Mouse (Mus musculus) macrophage (primary cell): ENCODE results near the gene Wdr75. TPM values are rescaled to one million over a fixed set of nuclear protein-coding genes. Genes with fewer than 3 reads are reported as not detected.
A peak's percentile ranks its signal among the peaks of the same experiment; 100 is the strongest.

Experiments
- H3K27ac ChIP-seq: fragments of 350-480 bp; formaldehyde crosslinking; 2 replicates; pipeline ENCODE4 v1.9.0; 2021
- H3K36me3 ChIP-seq: fragments of 350-480 bp; formaldehyde crosslinking; 2 replicates; pipeline ENCODE4 v1.9.0; 2021; ENCODE audit errors: inconsistent target
- H3K4me3 ChIP-seq: fragments of 350-480 bp; formaldehyde crosslinking; 2 replicates; pipeline ENCODE4 v1.9.0; 2021; ENCODE audit errors: inconsistent target
- H3K79me2 ChIP-seq: fragments of 350-480 bp; formaldehyde crosslinking; 2 replicates; pipeline ENCODE4 v1.9.0; 2021; ENCODE audit errors: inconsistent target
- WGBS: methylation state at CpG from one replicate; pipeline ENCODE4 v1.1.7; 2026; ENCODE audit warnings: inconsistent platforms; ENCODE audit not compliant: missing documents; 5-methylcytosine and 5-hydroxymethylcytosine counted together
- polyA plus RNA-seq: library from polyadenylated mRNA; stranded (reverse); fragments of 250-400 nt; gene quantifications from 3 replicates; pipeline ENCODE4 v1.2.4, GENCODE M21; 2018; ENCODE audit warnings: inconsistent platforms
- total RNA-seq, 78 experiments: library from RNA; depleted of rRNA; stranded (reverse); fragments of 250-400 nt; gene quantifications; 1 replicate in 9 of 78; 2 replicates in 24 of 78; 3 replicates in 43 of 78; 4 replicates in 2 of 78; pipeline ENCODE4 v1.2.4; 2018; ENCODE audit warnings: inconsistent platforms in 56 of 78

Gene Wdr75
- total RNA-seq (2018; cell fraction: chromatin; rRNA removed), result 10 to 100 TPM in 22 of 26 experiments, 1 to 10 TPM in 4; 5.4 to 42.8 (median 26.5) TPM
- 10 to 100 TPM in 25 of 26 experiments, 1 to 10 TPM in 1; 7.8 to 20.0 (median 15.6) TPM for total RNA-seq (2018; cell fraction: cytosol; rRNA removed)
- total RNA-seq (2018; cell fraction: nucleus; rRNA removed), result 10 to 100 TPM in 25 of 26 experiments, 1 to 10 TPM in 1; 9.4 to 83.0 (median 15.8) TPM
- 13.0 to 38.3 TPM (median 19.1 TPM) in 3 replicates for polyA plus RNA-seq

- peak within 1 kb of the TSS; percentile 89 for H3K4me3 ChIP-seq
- H3K36me3 ChIP-seq, result 0 out of 2 replicates have a peak, but pooled peaks cover 9% of the 10 kb centered on the region
- 2% methylated on average over 64 of the region's 70 CpGs for WGBS
Observed at GRCm38 (mm10) chr1:45794969-45795908, at the start of gene Wdr75. TSS of gene Wdr75 (plus strand) at chr1:45795166.

DNA sequence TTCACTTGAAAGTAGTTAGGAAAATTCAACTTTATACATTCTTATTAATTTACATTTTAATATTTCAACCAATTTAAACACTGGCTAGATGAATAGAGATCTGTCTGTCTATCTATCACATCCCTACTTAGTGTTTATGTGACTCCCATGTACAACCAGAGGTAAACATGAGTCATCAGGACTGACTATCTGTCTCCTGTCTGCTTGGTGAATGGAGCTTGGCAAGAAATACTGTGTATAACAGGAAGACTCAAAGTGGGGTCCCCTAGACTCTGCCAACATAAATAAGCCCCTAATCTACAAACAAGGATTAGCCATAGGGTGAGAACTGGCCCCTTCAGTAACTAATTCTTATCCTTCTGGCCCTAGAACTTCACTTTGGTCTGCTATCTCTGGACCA lies 39.1 kb upstream of the Wdr75 start:
- no peaks in the 10 kb centered on the region for H3K79me2 ChIP-seq
- no peaks in the 10 kb centered on the region for H3K36me3 ChIP-seq
- H3K27ac ChIP-seq, result no peak overlapping the region
- no peak overlapping the region for H3K4me3 ChIP-seq

More at GRCm38 (mm10) chr1:45794969-45795908, at the start of gene Wdr75:
- Histone ChIP-seq H3K79me2 (peaks cover 28% of the 10 kb centered on the region), H3K27ac (peak within 1 kb of the TSS; percentile 84)

DNA sequence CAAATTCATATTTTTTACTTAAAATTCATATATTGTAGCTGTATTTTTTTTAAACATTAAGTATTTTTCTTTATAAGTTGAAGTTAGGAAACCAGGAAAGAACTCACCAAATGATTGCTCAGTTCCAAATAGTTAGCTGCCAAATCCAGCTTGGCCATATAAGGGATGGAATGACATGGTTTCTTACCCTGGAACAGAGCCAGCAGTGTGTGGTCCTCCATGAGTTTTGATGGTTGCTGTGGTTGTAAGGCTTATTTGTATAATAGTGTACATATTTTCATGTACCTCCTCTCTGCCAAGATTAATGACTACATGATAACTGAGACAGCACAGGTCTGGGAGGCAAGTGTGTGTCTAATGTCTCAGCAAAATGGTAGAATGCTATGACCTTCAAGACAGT lies 38.3 kb upstream of the Wdr75 start:
- no peaks in the 10 kb centered on the region for H3K79me2 ChIP-seq
- H3K27ac ChIP-seq, result no peak overlapping the region
- no peak overlapping the region for H3K4me3 ChIP-seq
- no peaks in the 10 kb centered on the region for H3K36me3 ChIP-seq

DNA sequence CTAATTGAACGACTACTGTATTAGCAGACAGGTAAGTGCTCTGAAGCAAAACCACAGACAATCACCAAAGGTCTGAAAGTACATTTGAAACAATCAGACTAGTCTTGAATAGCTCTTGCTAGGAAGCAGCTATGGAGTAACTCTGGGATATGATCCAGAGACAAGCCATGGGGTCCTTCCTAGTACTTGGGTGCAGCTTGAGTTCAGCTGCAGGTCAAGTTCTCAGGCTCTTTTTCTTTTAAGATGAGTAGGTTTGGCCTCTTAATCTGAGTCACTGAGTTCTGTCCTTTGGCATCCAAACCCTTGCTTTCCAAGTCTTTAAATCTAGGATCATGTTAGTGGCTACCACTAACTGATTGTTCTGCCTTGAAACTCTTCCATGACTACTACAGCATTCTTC lies 37.0 kb upstream of the Wdr75 start:
- H3K79me2 ChIP-seq, result no peaks in the 10 kb centered on the region
- no peak overlapping the region for H3K4me3 ChIP-seq
- H3K27ac ChIP-seq, result no peak overlapping the region
- WGBS, result 92% methylated on average over 1 of the region's 1 CpGs
- H3K36me3 ChIP-seq, result no peaks in the 10 kb centered on the region

DNA sequence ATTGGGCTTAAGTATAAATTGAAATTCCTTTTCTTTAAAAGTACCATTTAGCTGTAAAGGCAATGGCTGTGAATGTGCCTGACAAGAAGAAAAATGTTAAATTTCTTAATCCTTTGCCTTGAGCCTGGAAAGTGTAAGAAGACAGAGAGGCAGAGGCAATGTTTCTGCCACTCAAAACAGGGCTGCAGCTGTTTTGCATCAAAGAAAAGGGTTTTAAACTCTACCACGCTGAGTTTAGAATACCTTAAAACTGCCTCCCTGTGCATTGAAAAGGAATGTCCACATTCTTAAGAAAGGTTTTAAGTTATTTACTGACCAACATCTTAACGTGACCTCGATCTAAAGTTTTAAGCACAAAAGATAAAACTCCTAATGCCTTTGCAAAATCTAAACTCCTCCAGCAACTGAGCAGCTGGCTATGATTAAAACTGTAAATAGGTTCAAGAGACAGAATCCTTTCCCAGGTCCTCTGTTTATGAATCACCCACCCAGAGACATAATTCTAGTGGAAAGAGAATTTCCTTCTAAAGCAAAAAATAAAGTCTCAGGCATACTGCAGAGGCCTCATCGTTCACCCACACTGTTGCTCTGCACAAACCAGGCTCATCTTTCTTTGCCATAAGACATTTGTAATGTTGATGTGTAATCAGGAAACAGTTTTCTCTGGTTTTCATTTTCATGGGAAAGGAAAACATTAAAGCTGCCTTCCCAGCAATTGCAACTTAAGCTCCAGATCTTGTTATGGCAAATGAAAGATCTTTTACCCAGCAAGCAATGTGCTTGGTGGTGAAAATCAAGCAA lies 34.1 kb upstream of the Wdr75 start:
- Histone ChIP-seq H3K36me3 (no peaks in the 10 kb centered on the region), H3K4me3 (no peak overlapping the region), H3K27ac (no peak overlapping the region), H3K79me2 (no peaks in the 10 kb centered on the region)
- WGBS, result 72% methylated on average over 4 of the region's 4 CpGs

- H3K4me3 ChIP-seq, result no peak overlapping the region
- 100% methylated on average over 1 of the region's 1 CpGs for WGBS
- no peak overlapping the region for H3K27ac ChIP-seq
- no peaks in the 10 kb centered on the region for H3K36me3 ChIP-seq
- H3K79me2 ChIP-seq, result no peaks in the 10 kb centered on the region
Observed at GRCm38 (mm10) chr1:45761468-45761795, 33.5 kb upstream of the Wdr75 start.

DNA sequence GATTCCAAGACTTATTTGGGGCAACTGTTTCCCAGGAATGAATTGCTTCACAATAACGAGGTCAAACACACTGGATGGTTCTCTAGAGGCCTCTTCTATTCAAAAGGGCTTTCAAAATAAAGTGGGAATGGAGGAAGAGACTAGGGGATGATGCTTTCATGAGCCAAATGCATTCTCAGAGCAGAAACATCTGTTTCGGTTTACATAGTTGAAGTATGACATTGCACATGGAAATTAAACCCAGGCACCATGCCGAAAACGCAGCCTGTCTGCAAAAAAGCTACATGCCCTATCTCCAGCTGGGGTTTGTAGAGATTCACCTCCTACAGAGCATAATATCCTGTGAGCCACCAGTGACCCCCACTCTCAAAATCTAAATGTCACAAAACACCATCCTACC lies 29.3 kb upstream of the Wdr75 start:
- no peak overlapping the region for H3K4me3 ChIP-seq
- H3K36me3 ChIP-seq, result no peaks in the 10 kb centered on the region
- H3K27ac ChIP-seq, result no peak overlapping the region
- whole genome bisulfite sequencing, result 92% methylated on average over 4 of the region's 4 CpGs
- no peaks in the 10 kb centered on the region for H3K79me2 ChIP-seq

DNA sequence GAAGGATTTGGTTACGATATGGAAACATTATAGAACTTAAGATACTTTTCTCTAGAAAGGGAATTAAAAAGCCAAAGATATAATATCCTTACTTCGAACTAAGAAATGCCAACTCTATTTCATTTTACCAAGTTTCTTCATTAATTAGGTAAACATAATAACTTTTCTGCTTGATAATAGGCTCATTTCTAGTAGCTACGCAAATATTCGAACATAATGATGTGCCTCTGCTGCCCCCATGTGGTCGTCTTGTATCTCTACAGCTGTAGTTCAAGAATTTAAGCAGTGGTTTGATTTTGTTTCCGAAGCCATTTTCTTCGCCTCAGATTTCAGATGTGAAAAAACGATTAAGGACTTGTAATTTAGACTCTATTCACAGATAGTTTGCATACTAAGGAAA lies 28.8 kb upstream of the Wdr75 start:
- WGBS, result 23% methylated on average over 8 of the region's 8 CpGs
- no peak overlapping the region for H3K4me3 ChIP-seq
- H3K27ac ChIP-seq, result no peak overlapping the region
- H3K79me2 ChIP-seq, result no peaks in the 10 kb centered on the region
- H3K36me3 ChIP-seq, result no peaks in the 10 kb centered on the region

GRCm38 (mm10) chr1:45767533-45767932 lies 27.4 kb upstream of the Wdr75 start:
- 79% methylated on average over 5 of the region's 5 CpGs for WGBS
- H3K27ac ChIP-seq, result no peak overlapping the region
- H3K4me3 ChIP-seq, result no peak overlapping the region
- no peaks in the 10 kb centered on the region for H3K79me2 ChIP-seq
- no peaks in the 10 kb centered on the region for H3K36me3 ChIP-seq

- Histone ChIP-seq H3K79me2 (no peaks in the 10 kb centered on the region), H3K4me3 (no peak overlapping the region), H3K36me3 (no peaks in the 10 kb centered on the region), H3K27ac (no peak overlapping the region)
- WGBS, result 93% methylated on average over 13 of the region's 13 CpGs
Observed at GRCm38 (mm10) chr1:45769321-45769720, 25.6 kb upstream of the Wdr75 start.

- 81% methylated on average over 2 of the region's 2 CpGs for WGBS
- no peak overlapping the region for H3K27ac ChIP-seq
- H3K36me3 ChIP-seq, result no peaks in the 10 kb centered on the region
- no peaks in the 10 kb centered on the region for H3K79me2 ChIP-seq
- no peak overlapping the region for H3K4me3 ChIP-seq
Observed at GRCm38 (mm10) chr1:45770051-45770450, 24.9 kb upstream of the Wdr75 start.

DNA sequence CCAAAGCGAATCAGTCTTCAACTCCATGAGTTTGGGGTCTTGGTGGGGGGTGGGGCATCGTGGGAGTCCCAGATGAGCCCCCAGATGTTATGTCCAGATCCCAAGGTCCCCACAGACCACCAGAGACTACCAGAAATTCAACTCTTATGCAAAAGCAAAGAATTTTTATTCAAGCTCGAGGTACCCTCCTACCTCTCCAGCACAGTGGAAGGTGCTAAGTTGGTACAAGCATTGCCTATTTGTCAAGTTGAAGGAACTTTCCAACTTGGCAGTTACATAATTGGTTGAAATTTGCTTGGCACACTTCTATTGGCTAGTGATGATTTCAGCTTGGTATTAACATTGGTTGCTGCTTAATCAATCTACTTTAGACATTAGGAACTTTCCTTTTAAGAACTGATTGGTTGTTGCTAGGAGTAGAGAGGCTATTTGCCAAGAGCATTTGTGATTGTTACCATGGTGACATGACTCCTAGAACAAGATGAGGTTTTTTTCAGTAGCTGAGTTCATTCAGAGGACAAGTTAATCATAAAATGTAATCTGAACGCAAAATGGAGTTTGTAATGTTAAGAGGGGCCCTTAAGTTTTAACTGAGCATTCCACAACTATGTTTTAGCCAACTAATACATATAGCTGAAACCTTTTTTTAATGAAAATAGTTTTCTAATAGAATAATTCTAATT lies 14.2 kb upstream of the Wdr75 start:
- Histone ChIP-seq H3K36me3 (no peaks in the 10 kb centered on the region), H3K4me3 (no peak overlapping the region), H3K79me2 (no peaks in the 10 kb centered on the region), H3K27ac (no peak overlapping the region)
- WGBS, result 80% methylated on average over 4 of the region's 4 CpGs

GRCm38 (mm10) chr1:45816889-45817288 lies 21.9 kb downstream of the Wdr75 start:
- H3K27ac ChIP-seq, result no peak overlapping the region
- no peaks in the 10 kb centered on the region for H3K79me2 ChIP-seq
- peaks cover 41% of the 10 kb centered on the region for H3K36me3 ChIP-seq
- 30% methylated on average over 1 of the region's 1 CpGs for WGBS
- H3K4me3 ChIP-seq, result no peak overlapping the region

GRCm38 (mm10) chr1:45818564-45818963 lies 23.6 kb downstream of the Wdr75 start:
- H3K79me2 ChIP-seq, result no peaks in the 10 kb centered on the region
- H3K27ac ChIP-seq, result no peak overlapping the region
- WGBS, result 97% methylated on average over 8 of the region's 9 CpGs
- H3K4me3 ChIP-seq, result no peak overlapping the region
- H3K36me3 ChIP-seq, result peaks cover 41% of the 10 kb centered on the region
